Mouse (Mus musculus) heart, embryonic 16.5 days (tissue): ENCODE measurements around the gene Gm49387. TPM values are rescaled to one million over a fixed set of nuclear protein-coding genes. Genes with fewer than 3 reads are reported as not detected.

Experiments used
- ATAC-seq: fragments of 200-750 bp; cut with Nextera tagmentation; replicated peaks from 2 replicates; pipeline ENCODE4 v1.8.0; 2017; ENCODE audit warnings: moderate number of reproducible peaks; ENCODE audit not compliant: insufficient read depth, low FRiP score; ENCODE audit errors: extremely low read depth
- H3K27ac ChIP-seq: fragments of 300-500 bp; sonication (generic); 2 replicates; pipeline ENCODE4 v1.5.1; 2014; ENCODE audit warnings: mild to moderate bottlenecking, low read length, control low read depth, moderate library complexity
- H3K27me3 ChIP-seq: fragments of 300-500 bp; sonication (generic); 2 replicates; pipeline ENCODE4 v1.6.1; 2014; ENCODE audit warnings: low read length, mixed read lengths; ENCODE audit not compliant: control insufficient read depth, insufficient read depth
- H3K36me3 ChIP-seq: fragments of 300-500 bp; sonication (generic); 2 replicates; pipeline ENCODE4 v1.6.1; 2014; ENCODE audit not compliant: control insufficient read depth, insufficient read depth
- H3K4me1 ChIP-seq: fragments of 300-500 bp; sonication (generic); 2 replicates; pipeline ENCODE4 v1.6.1; 2014; ENCODE audit warnings: low read length, mixed read lengths; ENCODE audit not compliant: control insufficient read depth, insufficient read depth
- H3K4me2 ChIP-seq: fragments of 300-500 bp; sonication (generic); 2 replicates; pipeline ENCODE4 v1.6.1; 2014; ENCODE audit warnings: low read depth, mild to moderate bottlenecking, control low read depth, low read length
- H3K4me3 ChIP-seq: fragments of 300-500 bp; sonication (generic); 2 replicates; pipeline ENCODE4 v1.5.1; 2014; ENCODE audit warnings: mild to moderate bottlenecking, control low read depth, low read length
- H3K9ac ChIP-seq: fragments of 300-500 bp; sonication (generic); 2 replicates; pipeline ENCODE4 v1.6.1; 2014; ENCODE audit warnings: low read length, control low read depth
- H3K9me3 ChIP-seq: fragments of 300-500 bp; sonication (generic); replicated peaks from 2 replicates; pipeline ENCODE4 v1.6.1; 2016; ENCODE audit warnings: low read length; ENCODE audit not compliant: control insufficient read depth
- WGBS: fragments of 180-500 bp; shearing (Covaris S2); extraction: QIAGEN DNeasy Blood & Tissue Kit; methylation state at CpG from one replicate; pipeline ENCODE4 v1.1.7; 2014; 5-methylcytosine and 5-hydroxymethylcytosine counted together
- polyA plus RNA-seq: library from polyadenylated mRNA; unstranded; fragments of >200 nt; fragmentation: Nextera tagmentation; extraction: Ambion mirVana; gene quantifications from 2 replicates; pipeline ENCODE4 v1.2.1, GENCODE M21; 2015

The Gm49387 gene
- polyA plus RNA-seq, 1 experiment from 2014 or later = 0.87 TPM

- H3K4me2 ChIP-seq = no peak overlapping the region
Measured at GRCm38 (mm10) chr14:31671635-31672320, 31.1 kb upstream of the Gm49387 start.

GRCm38 (mm10) chr14:31669642-31670490 lies 29.2 kb upstream of the Gm49387 start:
- WGBS = 69% methylated on average over 15 of the region's 15 CpGs
- ATAC-seq = peak; percentile 45
- Histone ChIP-seq H3K4me2 (peak overlapping the region; percentile 43), H3K4me1 (peaks cover 19% of the 10 kb centered on the region), H3K4me3 (no peak overlapping the region), H3K27ac (peak overlapping the region; percentile 77), H3K36me3 (peaks cover 11% of the 10 kb centered on the region), H3K9me3 (no peaks in the 10 kb centered on the region), H3K9ac (peak overlapping the region; percentile 38; the same call in 1 of the 2 replicates), H3K27me3 (no peaks in the 10 kb centered on the region)

More at GRCm38 (mm10) chr14:31671635-31672320, 31.1 kb upstream of the Gm49387 start:
- no peak for ATAC-seq
- Histone ChIP-seq H3K27me3 (no peaks in the 10 kb centered on the region), H3K4me3 (no peak overlapping the region), H3K9ac (no peak overlapping the region), H3K4me1 (peaks cover 19% of the 10 kb centered on the region), H3K36me3 (peaks cover 9% of the 10 kb centered on the region), H3K27ac (no peak overlapping the region), H3K9me3 (no peaks in the 10 kb centered on the region)
- WGBS = 70% methylated on average over 10 of the region's 10 CpGs

GRCm38 (mm10) chr14:31669161-31669611 lies 28.5 kb upstream of the Gm49387 start:
- peak; percentile 56; the same call in 1 of the 2 replicates for ATAC-seq
- H3K9me3 ChIP-seq = no peaks in the 10 kb centered on the region
- peaks cover 11% of the 10 kb centered on the region for H3K36me3 ChIP-seq
- H3K4me3 ChIP-seq = no peak overlapping the region
- peak overlapping the region; percentile 38; the same call in 1 of the 2 replicates for H3K9ac ChIP-seq
- peaks cover 26% of the 10 kb centered on the region for H3K4me1 ChIP-seq
- H3K27ac ChIP-seq = peak overlapping the region; percentile 77
- H3K4me2 ChIP-seq = peak overlapping the region; percentile 43
- WGBS = 39% methylated on average over 13 of the region's 13 CpGs
- no peaks in the 10 kb centered on the region for H3K27me3 ChIP-seq

GRCm38 (mm10) chr14:31668326-31668725 lies 27.6 kb upstream of the Gm49387 start:
- Histone ChIP-seq H3K27ac (peak overlapping the region; percentile 77), H3K9me3 (no peaks in the 10 kb centered on the region), H3K9ac (no peak overlapping the region), H3K4me1 (peaks cover 35% of the 10 kb centered on the region), H3K27me3 (no peaks in the 10 kb centered on the region), H3K4me3 (no peak overlapping the region), H3K36me3 (peaks cover 11% of the 10 kb centered on the region), H3K4me2 (no peak overlapping the region)
- no peak for ATAC-seq
- WGBS = 77% methylated on average over 13 of the region's 13 CpGs

- WGBS = 76% methylated on average over 6 of the region's 6 CpGs
- no peak overlapping the region for H3K4me3 ChIP-seq
- no peaks in the 10 kb centered on the region for H3K9me3 ChIP-seq
- H3K27ac ChIP-seq = no peak overlapping the region
- no peak for ATAC-seq
- no peak overlapping the region for H3K4me2 ChIP-seq
- no peaks in the 10 kb centered on the region for H3K27me3 ChIP-seq
- peaks cover 11% of the 10 kb centered on the region for H3K36me3 ChIP-seq
- no peak overlapping the region for H3K9ac ChIP-seq
- H3K4me1 ChIP-seq = peaks cover 40% of the 10 kb centered on the region
Measured at GRCm38 (mm10) chr14:31667741-31668140, 27.1 kb upstream of the Gm49387 start.

- H3K4me2 ChIP-seq = no peak overlapping the region
- peaks cover 45% of the 10 kb centered on the region for H3K4me1 ChIP-seq
- no peak overlapping the region for H3K4me3 ChIP-seq
- no peaks in the 10 kb centered on the region for H3K9me3 ChIP-seq
- WGBS = 94% methylated on average over 28 of the region's 28 CpGs
- H3K27ac ChIP-seq = no peak overlapping the region
- H3K27me3 ChIP-seq = no peaks in the 10 kb centered on the region
- ATAC-seq = no peak
- H3K36me3 ChIP-seq = peaks cover 11% of the 10 kb centered on the region
- no peak overlapping the region for H3K9ac ChIP-seq
Measured at GRCm38 (mm10) chr14:31666931-31667705, 26.4 kb upstream of the Gm49387 start.

DNA sequence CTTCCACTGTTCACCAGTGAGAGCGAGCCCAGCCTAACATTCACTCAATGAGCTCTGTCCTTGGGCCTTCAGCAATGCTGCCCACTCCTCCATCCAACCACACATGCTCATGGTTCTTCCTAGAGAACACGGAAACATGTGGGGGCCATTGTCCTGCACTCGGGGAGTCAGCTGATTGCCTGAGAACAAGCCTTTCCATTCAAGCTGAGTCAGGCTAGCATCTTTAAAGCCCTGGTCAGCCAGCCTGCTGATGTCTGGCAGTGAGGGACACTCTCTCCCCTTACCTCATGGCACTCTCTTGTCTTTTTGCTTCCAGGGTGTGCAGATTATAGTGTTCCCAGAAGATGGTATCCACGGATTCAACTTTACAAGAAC lies 24.9 kb upstream of the Gm49387 start:
- Histone ChIP-seq H3K27me3 (no peaks in the 10 kb centered on the region), H3K4me3 (no peak overlapping the region), H3K4me1 (peaks cover 50% of the 10 kb centered on the region), H3K9me3 (no peaks in the 10 kb centered on the region), H3K36me3 (peaks cover 11% of the 10 kb centered on the region), H3K4me2 (no peak overlapping the region), H3K9ac (no peak overlapping the region), H3K27ac (no peak overlapping the region)
- 81% methylated on average over 4 of the region's 4 CpGs for WGBS
- ATAC-seq = no peak

- ATAC-seq = no peak
- Histone ChIP-seq H3K4me3 (no peak overlapping the region), H3K4me2 (no peak overlapping the region), H3K27ac (peak overlapping the region; percentile 48; the same call in 1 of the 2 replicates), H3K9me3 (no peaks in the 10 kb centered on the region), H3K27me3 (no peaks in the 10 kb centered on the region), H3K4me1 (peaks cover 49% of the 10 kb centered on the region), H3K36me3 (peaks cover 11% of the 10 kb centered on the region), H3K9ac (no peak overlapping the region)
- 55% methylated on average over 12 of the region's 12 CpGs for WGBS
Measured at GRCm38 (mm10) chr14:31664903-31665565, 24.4 kb upstream of the Gm49387 start.
